Mouse (Mus musculus): ENCODE data around the gene Bckdhb.
"Not testable (repeated sequence)": the region's sequence is repeated elsewhere in the genome, so short reads cannot be mapped to it uniquely, and the experiment has no call there.

Gene Bckdhb

DNA sequence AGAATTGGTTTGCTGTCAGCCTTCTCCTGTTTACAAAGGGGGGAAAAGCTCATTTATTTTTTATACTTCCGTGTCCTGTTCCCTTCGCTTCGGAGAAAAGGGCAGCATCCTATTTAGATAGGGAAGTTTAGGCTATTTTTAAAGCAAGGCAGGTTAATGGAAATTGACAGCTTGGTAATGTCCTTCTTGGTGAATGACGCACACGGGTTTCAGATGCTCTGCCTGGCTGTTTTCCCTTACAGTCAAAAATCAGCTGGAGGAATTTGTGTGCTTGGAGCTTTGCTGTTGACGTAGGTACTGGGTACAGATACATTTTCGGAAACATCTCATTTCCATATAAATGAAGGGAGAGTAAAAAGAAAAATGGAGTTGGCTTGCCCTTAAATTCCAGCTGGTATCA is 44.4 kb downstream of the Bckdhb start:
- H3K4me1 ChIP-seq (replicated peaks; ENCODE audit: low read depth, low read length), result no peaks in the 10 kb centered on the region
- TF ChIP-seq POU5F1 (IDR thresholded peaks at IDR 0.05; ENCODE audit: borderline replicate concordance, low read length) (no peak), CTCF (conservative IDR thresholded peaks at IDR 0.05; ENCODE audit: low read length) (no peak), NANOG (IDR thresholded peaks at IDR 0.05; ENCODE audit: borderline replicate concordance, low read length) (no peak)
- no peak overlapping the region for H3K4me3 ChIP-seq (replicated peaks; ENCODE audit: low read length)
- no peaks in the 10 kb centered on the region for H3K27me3 ChIP-seq (ENCODE audit: insufficient read depth, low read length)
- H3K9me3 ChIP-seq (ENCODE audit: low read length), result no peaks in the 10 kb centered on the region
- H3K36me3 ChIP-seq (ENCODE audit: insufficient read depth, low read length), result no peaks in the 10 kb centered on the region

DNA sequence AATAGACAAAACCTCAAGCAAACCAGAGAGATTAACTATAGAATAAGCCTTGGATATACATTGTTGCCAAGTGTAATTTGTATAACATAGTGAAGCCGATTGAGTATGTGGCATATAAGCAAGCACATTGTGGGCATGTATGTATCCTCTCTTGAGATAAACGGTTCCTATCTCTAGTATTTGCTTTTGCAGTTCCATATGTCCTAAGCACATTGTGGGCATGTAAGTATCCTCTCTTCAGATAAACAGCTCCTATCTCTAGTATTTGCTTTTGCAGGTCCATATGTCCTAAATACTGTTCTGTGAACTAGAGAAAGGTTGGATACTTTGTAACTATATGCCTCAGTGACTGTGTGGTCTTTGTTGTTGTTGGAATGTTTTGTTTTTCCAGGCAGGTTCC is 48.5 kb downstream of the Bckdhb start:
- no peak overlapping the region for H3K4me3 ChIP-seq (replicated peaks; ENCODE audit: low read length)
- no peaks in the 10 kb centered on the region for H3K27me3 ChIP-seq (ENCODE audit: insufficient read depth, low read length)
- TF ChIP-seq NANOG (IDR thresholded peaks at IDR 0.05; ENCODE audit: borderline replicate concordance, low read length) (no peak), POU5F1 (IDR thresholded peaks at IDR 0.05; ENCODE audit: borderline replicate concordance, low read length) (no peak), CTCF (conservative IDR thresholded peaks at IDR 0.05; ENCODE audit: low read length) (no peak)
- H3K9me3 ChIP-seq (ENCODE audit: low read length), result peaks cover 22% of the 10 kb centered on the region
- H3K36me3 ChIP-seq (ENCODE audit: insufficient read depth, low read length), result peaks cover 4% of the 10 kb centered on the region; the same call in 1 of the 2 replicates
- H3K4me1 ChIP-seq (replicated peaks; ENCODE audit: low read depth, low read length), result no peaks in the 10 kb centered on the region

DNA sequence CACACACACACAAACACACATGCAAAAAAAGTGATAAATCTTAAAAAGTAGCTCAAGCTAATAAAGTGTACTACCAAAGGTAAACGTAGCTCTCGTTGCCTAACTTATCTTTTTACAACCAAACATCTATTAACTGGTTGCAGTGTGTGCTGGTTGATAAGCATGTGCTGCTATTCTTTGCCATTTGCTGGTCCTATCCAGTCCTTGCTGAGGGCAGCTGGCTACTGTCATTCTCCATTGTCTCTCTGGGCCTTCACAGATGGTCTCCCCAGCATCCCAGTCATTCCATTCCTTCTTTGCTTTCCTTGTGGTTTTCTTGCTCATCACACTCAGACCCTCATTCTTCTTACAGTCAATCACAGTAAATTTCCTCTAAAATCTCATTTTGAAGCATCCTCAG is 50.9 kb downstream of the Bckdhb start:
- Histone ChIP-seq H3K36me3 (ENCODE audit: insufficient read depth, low read length) (peaks cover 9% of the 10 kb centered on the region; the same call in 1 of the 2 replicates), H3K4me3 (replicated peaks; ENCODE audit: low read length) (no peak overlapping the region)

DNA sequence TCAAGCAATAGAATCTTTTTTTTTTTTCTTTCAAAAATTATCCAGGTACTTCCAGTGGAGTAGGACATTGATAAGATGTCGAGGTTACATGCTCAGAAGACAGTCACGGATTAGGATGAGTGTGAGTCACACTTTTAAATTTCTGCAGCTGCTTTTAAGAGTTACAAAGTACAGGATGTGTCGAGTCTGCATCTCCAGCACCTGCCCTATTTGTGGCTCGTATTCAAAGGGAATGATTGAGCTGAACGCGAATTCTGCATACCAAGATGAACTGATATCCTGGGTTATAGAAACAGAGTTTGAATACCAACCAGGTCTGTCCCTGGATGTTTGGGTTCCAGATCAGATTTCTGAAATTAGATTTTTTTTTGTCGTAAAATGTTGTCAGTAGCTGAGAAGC is 56.3 kb downstream of the Bckdhb start:
- TF ChIP-seq NANOG (IDR thresholded peaks at IDR 0.05; ENCODE audit: borderline replicate concordance, low read length), result no peak
- TF ChIP-seq CTCF (conservative IDR thresholded peaks at IDR 0.05; ENCODE audit: low read length), result no peak
- no peak for TF ChIP-seq POU5F1 (IDR thresholded peaks at IDR 0.05; ENCODE audit: borderline replicate concordance, low read length)
- no peaks in the 10 kb centered on the region for H3K4me1 ChIP-seq (replicated peaks; ENCODE audit: low read depth, low read length)
- H3K9me3 ChIP-seq (ENCODE audit: low read length), result peaks cover 11% of the 10 kb centered on the region; the same call in 1 of the 2 replicates
- H3K36me3 ChIP-seq (ENCODE audit: insufficient read depth, low read length), result 0 out of 2 replicates have a peak, but pooled peaks cover 5% of the 10 kb centered on the region
- no peaks in the 10 kb centered on the region for H3K27me3 ChIP-seq (ENCODE audit: insufficient read depth, low read length)
- no peak overlapping the region for H3K4me3 ChIP-seq (replicated peaks; ENCODE audit: low read length)

More for the DNA sequence above, 50.9 kb downstream of the Bckdhb start:
- Histone ChIP-seq H3K27me3 (ENCODE audit: insufficient read depth, low read length) (no peaks in the 10 kb centered on the region), H3K4me1 (replicated peaks; ENCODE audit: low read depth, low read length) (no peaks in the 10 kb centered on the region), H3K9me3 (ENCODE audit: low read length) (peaks cover 25% of the 10 kb centered on the region)
- TF ChIP-seq POU5F1 (IDR thresholded peaks at IDR 0.05; ENCODE audit: borderline replicate concordance, low read length) (no peak), CTCF (conservative IDR thresholded peaks at IDR 0.05; ENCODE audit: low read length) (no peak), NANOG (IDR thresholded peaks at IDR 0.05; ENCODE audit: borderline replicate concordance, low read length) (no peak)

DNA sequence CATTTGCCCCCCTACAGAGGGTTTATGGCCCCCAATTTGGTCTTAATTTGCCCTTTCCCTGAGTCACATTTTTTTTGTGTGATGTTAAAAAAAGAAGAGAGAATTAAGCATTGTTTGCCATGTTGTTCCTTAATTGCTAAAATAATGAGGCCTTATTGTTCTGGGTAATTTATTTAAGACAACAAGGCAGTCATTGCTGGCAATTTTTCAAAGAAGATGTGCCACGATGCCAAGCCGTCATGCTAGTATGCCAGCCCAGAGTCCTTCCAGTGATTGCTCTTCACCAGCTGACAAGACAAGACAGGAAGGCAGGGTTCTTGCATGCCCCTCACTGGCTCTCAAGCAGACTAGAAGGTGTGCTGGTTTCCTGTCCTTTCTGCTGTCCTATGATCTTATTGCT is 84.0 kb downstream of the Bckdhb start:
- Histone ChIP-seq H3K36me3 (ENCODE audit: insufficient read depth, low read length) (peaks cover 13% of the 10 kb centered on the region), H3K4me1 (replicated peaks; ENCODE audit: low read depth, low read length) (no peaks in the 10 kb centered on the region), H3K9me3 (ENCODE audit: low read length) (peaks cover 7% of the 10 kb centered on the region), H3K4me3 (replicated peaks; ENCODE audit: low read length) (no peak overlapping the region), H3K27me3 (ENCODE audit: insufficient read depth, low read length) (no peaks in the 10 kb centered on the region)
- TF ChIP-seq CTCF (conservative IDR thresholded peaks at IDR 0.05; ENCODE audit: low read length) (no peak), NANOG (IDR thresholded peaks at IDR 0.05; ENCODE audit: borderline replicate concordance, low read length) (no peak), POU5F1 (IDR thresholded peaks at IDR 0.05; ENCODE audit: borderline replicate concordance, low read length) (no peak)

DNA sequence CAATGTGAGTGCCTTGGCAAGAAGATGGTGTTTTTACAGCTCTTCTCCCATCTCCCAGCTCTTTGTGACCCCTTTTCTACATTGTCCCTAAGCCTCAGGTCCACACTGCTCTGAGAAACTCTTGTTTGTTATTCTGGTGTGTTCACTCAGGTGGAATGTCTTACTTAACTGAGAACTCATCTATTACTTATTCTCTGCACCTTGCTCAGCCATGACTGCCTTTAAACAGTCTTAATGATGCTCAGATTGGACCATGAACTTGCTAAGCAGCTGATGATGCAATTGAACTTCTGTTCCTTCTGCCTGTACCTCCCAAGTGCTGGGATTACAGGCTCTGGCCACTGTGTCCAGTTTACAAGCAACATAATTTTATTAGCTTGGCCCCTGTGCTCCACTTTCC is 86.2 kb downstream of the Bckdhb start:
- Histone ChIP-seq H3K36me3 (ENCODE audit: insufficient read depth, low read length) (peaks cover 7% of the 10 kb centered on the region), H3K27me3 (ENCODE audit: insufficient read depth, low read length) (no peaks in the 10 kb centered on the region), H3K4me1 (replicated peaks; ENCODE audit: low read depth, low read length) (no peaks in the 10 kb centered on the region), H3K9me3 (ENCODE audit: low read length) (no peaks in the 10 kb centered on the region), H3K4me3 (replicated peaks; ENCODE audit: low read length) (no peak overlapping the region)
- no peak for TF ChIP-seq NANOG (IDR thresholded peaks at IDR 0.05; ENCODE audit: borderline replicate concordance, low read length)
- TF ChIP-seq CTCF (conservative IDR thresholded peaks at IDR 0.05; ENCODE audit: low read length), result no peak
- TF ChIP-seq POU5F1 (IDR thresholded peaks at IDR 0.05; ENCODE audit: borderline replicate concordance, low read length), result no peak

DNA sequence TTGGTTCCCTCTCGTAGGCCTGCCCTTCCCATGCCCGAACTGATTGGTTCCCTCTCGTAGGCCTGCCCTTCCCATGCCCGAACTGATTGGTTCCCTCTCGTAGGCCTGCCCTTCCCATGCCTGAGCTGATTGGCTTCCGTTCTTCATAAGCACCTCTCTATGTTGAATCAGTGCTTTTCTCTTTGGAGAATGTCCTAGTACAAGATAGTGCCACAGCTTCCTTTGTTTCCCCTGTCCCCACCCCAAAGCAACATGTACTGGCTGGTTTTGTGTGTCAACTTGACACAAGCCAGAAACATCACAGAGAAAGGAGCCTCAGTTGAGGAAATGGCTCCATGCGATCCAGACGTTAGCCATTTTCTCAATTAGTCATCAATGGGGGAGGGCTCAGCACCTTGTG is 93.2 kb downstream of the Bckdhb start:
- not testable (repeated sequence) for H3K4me1 ChIP-seq (replicated peaks; ENCODE audit: low read depth, low read length); H3K36me3 ChIP-seq (ENCODE audit: insufficient read depth, low read length); H3K9me3 ChIP-seq (ENCODE audit: low read length); H3K27me3 ChIP-seq (ENCODE audit: insufficient read depth, low read length); H3K4me3 ChIP-seq (replicated peaks; ENCODE audit: low read length)

DNA sequence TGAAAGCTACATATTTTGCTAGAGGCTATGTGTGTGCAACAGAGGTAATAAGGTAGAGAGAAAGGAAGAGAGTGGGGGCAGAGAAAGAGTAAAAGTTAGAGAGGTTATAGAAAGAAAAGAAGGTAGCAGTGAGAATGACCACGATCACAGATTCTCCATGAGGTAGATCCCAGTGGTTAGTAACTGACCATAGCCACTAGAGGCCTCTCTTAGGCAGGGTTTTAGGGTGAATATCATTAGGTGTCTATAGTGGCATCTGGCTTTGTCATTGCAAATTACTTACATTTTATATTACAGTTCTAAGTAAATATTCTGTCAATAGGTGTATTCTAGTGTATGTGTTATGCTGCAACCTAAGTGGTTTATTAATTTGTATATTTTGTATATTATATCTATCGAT is 94.7 kb downstream of the Bckdhb start:
- H3K9me3 ChIP-seq (ENCODE audit: low read length), result no peaks in the 10 kb centered on the region
- no peak overlapping the region for H3K4me3 ChIP-seq (replicated peaks; ENCODE audit: low read length)
- H3K4me1 ChIP-seq (replicated peaks; ENCODE audit: low read depth, low read length), result no peaks in the 10 kb centered on the region; the same call in 1 of the 2 replicates
- H3K36me3 ChIP-seq (ENCODE audit: insufficient read depth, low read length), result peaks cover 9% of the 10 kb centered on the region; the same call in 1 of the 2 replicates
- peak; percentile 12; the same call in 1 of the 2 replicates for TF ChIP-seq CTCF (conservative IDR thresholded peaks at IDR 0.05; ENCODE audit: low read length)
- TF ChIP-seq NANOG (IDR thresholded peaks at IDR 0.05; ENCODE audit: borderline replicate concordance, low read length), result no peak
- no peak for TF ChIP-seq POU5F1 (IDR thresholded peaks at IDR 0.05; ENCODE audit: borderline replicate concordance, low read length)
- H3K27me3 ChIP-seq (ENCODE audit: insufficient read depth, low read length), result no peaks in the 10 kb centered on the region

DNA sequence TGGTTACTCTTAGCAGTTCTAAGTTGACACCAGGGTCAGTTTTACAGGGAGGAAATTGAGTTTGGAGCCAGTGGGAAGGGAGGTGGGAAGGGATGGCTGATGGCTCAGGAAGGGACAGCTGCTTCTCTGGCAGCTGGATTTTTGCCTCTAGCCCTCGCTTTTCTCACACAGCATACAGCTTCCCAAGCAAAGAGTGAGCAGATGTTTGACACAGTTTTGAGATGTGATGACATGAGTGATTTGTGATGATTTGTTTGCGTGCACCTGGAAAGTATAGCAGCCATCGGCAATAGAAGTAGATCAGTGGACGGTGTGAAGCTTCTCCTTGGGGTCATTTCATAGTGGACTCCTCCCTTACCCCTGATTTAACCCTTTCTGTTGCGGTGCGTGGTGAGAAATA is 96.2 kb downstream of the Bckdhb start:
- Histone ChIP-seq H3K9me3 (ENCODE audit: low read length) (no peaks in the 10 kb centered on the region), H3K4me1 (replicated peaks; ENCODE audit: low read depth, low read length) (no peaks in the 10 kb centered on the region; the same call in 1 of the 2 replicates), H3K4me3 (replicated peaks; ENCODE audit: low read length) (no peak overlapping the region), H3K27me3 (ENCODE audit: insufficient read depth, low read length) (no peaks in the 10 kb centered on the region), H3K36me3 (ENCODE audit: insufficient read depth, low read length) (peaks cover 13% of the 10 kb centered on the region)
- TF ChIP-seq NANOG (IDR thresholded peaks at IDR 0.05; ENCODE audit: borderline replicate concordance, low read length), result no peak
- TF ChIP-seq CTCF (conservative IDR thresholded peaks at IDR 0.05; ENCODE audit: low read length), result no peak
- no peak for TF ChIP-seq POU5F1 (IDR thresholded peaks at IDR 0.05; ENCODE audit: borderline replicate concordance, low read length)
